Mouse (Mus musculus): ENCODE data around the gene Derl2. TPM values are rescaled to one million over a fixed set of nuclear protein-coding genes. Genes with fewer than 3 reads are reported as not detected.

Gene Derl2
- 10 to 100 TPM in 3 of 4 experiments, 1 to 10 TPM in 1; 9.8 to 15.4 (median 13.4) TPM for total RNA-seq (2022)

DNA sequence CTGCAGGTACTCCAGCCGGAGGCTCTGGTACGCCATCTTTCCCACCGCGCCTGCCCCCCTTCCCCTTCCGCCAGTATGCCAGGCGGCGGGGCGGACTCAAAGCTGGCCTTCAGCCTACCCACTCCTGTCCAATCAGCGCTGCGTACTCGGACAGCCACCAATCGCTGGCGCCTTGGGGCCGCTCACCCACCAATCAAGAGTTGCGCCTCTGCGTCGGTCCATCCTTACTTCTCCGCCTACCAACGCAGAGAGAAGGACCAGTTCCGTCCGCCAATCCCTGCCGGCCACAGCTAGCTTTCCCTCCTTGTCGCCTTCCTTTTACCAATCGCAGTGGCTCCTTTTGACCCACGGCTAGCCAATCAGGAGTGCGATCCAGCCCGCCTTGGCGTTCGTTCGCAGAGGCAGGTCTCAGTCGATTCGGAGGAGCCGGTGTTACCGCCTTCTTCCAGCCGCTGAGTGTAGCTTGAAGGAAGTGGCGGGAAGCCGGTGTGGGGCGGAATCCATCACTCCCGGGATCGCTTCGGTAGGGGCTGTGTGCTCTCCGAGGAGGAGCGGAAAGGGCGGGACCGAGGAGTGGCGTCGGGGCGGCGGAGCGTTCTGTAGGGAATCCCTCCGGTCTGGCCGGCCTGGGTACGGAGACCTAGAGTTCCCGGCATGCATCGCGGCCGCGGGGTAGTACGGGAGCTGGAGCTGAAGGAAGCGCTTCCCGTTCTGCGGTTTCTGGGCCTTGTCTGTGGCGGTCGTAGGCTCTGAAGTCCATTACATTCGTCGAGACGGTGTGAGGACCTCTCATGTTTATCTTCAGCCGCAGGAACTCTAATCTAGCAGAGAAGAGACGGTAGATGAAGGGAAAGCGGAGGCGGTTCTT lies at the start of gene Derl2, which contains the start of gene Mis12:
Derl2 (minus strand) TSS at position 641 of the 868 bp plus-strand sequence.
Mis12 (plus strand) TSS at position 411 of the 868 bp plus-strand sequence.
- DNase-seq (ENCODE audit: low spot score in 2 of 2), result peak; percentile 98

DNA sequence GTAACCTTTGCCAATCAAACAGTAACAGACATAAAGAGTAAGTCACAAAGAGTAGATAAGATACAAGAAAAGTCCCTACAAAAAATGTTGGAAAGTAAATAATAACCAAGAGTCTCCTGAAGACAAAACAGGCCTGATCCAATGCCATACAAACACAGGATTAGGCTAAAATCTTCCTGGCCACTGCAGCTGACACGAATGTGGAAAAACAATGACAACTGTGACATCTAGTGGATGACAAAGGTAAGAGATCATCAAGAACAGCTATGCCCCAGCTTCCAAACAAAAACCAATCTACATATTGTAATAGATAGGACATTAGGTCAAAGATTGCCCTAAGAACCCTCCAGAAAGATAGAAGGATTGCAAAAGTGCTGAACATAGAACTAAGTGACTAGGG lies 32.9 kb upstream of the Derl2 start:
- no peak for DNase-seq (ENCODE audit: low spot score in 2 of 2)

GRCm38 (mm10) chr11:71039526-71040298 lies 20.1 kb upstream of the Derl2 start:
- DNase-seq (ENCODE audit: low spot score in 2 of 2), result no peak

- DNase-seq (ENCODE audit: low spot score in 2 of 2), result no peak
Measured at GRCm38 (mm10) chr11:71033163-71033761, 13.6 kb upstream of the Derl2 start, which contains the start of gene 6330403K07Rik. 6330403K07Rik (minus strand) TSS chr11:71033513.

GRCm38 (mm10) chr11:71032491-71033162 lies 13.0 kb upstream of the Derl2 start:
- no peak for DNase-seq (ENCODE audit: low spot score in 2 of 2)

DNA sequence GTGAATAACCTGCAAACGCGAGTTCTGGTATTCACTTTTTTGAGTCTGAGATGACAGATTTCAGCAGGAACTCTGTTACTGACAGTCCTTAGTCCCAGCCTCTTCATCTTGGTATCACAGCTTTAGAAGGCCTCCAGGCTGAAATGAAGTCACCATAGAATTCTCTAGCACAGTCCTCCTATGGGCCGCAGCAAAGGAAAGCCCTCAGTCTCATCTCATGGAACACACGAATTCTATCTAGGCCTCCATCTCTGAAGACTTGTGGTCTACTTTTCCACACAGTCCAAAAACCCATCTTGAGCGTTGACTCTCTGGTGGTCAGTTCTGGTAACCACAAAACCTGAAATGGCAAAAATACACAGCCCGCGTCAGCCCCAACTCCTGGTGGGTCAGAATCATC lies 12.4 kb upstream of the Derl2 start:
- DNase-seq (ENCODE audit: low spot score in 2 of 2), result no peak

DNA sequence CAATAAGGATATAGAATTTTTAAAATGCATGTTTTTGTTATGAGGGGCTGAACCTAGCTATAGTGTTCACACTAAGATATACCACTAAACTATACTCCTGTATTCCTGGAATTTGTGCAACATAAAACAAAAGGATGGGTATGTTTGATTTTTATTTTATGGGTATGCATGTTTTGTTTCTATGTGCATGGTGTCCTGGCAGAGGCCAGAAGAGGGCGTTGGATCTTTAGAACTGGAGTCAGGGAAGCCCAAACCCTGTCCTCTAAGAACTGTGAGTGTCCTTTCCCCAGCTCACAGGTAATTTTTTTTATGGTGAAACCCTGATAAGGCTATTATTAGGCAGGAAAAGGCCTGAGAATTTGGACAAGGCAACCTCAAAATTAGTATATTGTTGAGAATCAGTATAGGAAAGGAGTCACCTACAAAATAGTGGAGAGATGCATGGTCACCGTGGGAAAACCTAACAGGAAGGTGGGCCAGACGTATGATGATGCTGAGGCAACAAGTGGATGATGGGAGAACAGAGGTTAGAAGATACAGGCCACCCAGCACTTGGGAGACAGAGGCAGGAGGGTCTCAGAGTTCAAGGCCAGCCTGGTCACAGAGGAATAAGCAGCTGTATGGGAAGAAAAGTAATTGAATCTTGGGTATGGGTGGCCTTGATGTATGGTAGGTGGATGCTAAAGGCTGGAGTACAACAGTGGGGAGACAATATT lies 9.9 kb upstream of the Derl2 start:
- DNase-seq (ENCODE audit: low spot score in 2 of 2), result no peak

DNA sequence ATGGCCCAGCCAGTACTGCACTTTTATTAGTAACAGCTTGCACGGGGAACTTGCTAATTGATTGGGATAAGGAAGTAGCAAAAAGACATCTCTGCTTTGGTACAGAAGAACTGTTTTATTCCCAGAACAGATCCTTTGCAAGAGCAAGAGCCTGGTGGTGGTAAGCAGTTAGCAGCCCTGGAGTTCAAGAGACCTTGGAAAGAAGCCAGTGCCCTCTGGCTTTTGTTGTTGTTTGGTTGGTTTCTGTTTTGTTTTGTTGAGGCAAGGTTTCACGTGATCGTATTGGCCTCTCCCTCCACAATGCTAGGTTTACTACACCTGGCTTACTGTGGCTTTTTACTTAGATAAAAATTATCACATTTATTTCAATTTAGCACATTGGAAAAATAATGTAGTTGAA lies 8.6 kb upstream of the Derl2 start:
- no peak for DNase-seq (ENCODE audit: low spot score in 2 of 2)

- no peak for DNase-seq (ENCODE audit: low spot score in 2 of 2)
Measured at GRCm38 (mm10) chr11:71018416-71019200, 1.0 kb downstream of the Derl2 start.

DNA sequence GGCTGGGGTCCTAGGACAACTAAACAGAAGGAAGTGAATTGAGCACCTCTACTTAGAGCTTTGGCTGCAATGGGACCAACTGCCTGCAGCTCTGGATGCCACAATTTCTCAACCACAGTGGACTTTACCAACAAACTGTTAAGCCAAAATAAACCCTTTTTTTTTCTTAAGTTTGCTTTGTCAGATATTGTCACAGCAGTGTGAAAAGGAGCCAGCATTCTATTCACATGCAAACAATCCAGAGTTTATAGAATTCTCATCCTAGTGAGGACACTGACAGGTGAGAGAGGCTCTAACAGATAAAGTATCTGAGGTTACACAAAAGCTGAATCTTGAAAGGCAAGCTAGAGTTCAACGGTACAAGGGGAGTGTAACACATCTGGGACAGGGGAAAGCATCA lies 2.6 kb downstream of the Derl2 start:
- no peak for DNase-seq (ENCODE audit: low spot score in 2 of 2)

- no peak for DNase-seq (ENCODE audit: low spot score in 2 of 2)
Measured at GRCm38 (mm10) chr11:71012743-71013142, 6.9 kb downstream of the Derl2 start.

GRCm38 (mm10) chr11:71008321-71008720 lies 11.3 kb downstream of the Derl2 start:
- no peak for DNase-seq (ENCODE audit: low spot score in 2 of 2)

- DNase-seq (ENCODE audit: low spot score in 2 of 2), result no peak
Measured at GRCm38 (mm10) chr11:71007831-71008230, 11.8 kb downstream of the Derl2 start.

DNA sequence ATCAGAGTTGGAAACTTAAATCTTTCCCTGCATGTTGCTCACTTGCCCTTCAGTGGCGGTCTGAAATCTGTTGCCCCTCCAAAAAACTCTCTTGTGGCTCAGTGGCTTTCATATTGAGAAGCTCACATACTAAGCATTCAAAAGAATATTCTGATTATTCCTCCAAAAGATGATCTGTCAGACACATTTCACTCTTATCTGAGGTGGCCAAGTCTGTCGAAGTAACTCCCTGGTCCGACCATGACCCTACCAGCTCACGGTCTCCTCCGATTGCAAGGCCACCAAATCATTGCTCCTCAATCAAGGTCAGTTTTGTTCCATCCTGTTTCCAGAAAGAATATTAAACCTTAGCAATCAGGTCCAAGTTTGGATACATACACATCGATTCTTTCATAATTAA lies 12.6 kb downstream of the Derl2 start:
- DNase-seq (ENCODE audit: low spot score in 2 of 2), result no peak

DNA sequence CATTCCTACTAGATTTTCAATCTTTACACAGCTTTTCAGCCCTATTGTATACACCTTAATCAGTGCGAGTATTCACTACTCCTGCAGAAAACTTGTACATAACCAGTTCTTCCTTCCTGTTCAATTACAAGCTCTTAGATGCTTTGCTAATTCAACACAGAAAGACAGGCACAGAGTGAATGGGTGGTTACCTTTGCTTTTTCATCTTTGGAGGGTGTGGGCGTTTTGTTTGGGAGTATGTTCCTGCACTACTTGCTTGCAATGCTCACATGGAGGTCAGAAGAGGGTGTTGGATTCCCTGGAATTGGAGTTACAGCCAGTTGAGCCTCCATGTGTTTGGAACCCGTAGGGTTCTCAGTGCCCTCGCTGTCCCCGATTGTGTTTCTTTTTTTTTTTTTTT lies 14.6 kb downstream of the Derl2 start:
- DNase-seq (ENCODE audit: low spot score in 2 of 2), result no peak

- DNase-seq (ENCODE audit: low spot score in 2 of 2), result peak; percentile 91 to 93
Measured at GRCm38 (mm10) chr11:71004316-71004773, 15.3 kb downstream of the Derl2 start, which contains the start of gene Dhx33. Dhx33 (minus strand) TSS chr11:71004437.

- DNase-seq (ENCODE audit: low spot score in 2 of 2), result peak in 1 of 2 experiments; percentile 7
Measured at GRCm38 (mm10) chr11:71003611-71004315, 15.9 kb downstream of the Derl2 start.

DNA sequence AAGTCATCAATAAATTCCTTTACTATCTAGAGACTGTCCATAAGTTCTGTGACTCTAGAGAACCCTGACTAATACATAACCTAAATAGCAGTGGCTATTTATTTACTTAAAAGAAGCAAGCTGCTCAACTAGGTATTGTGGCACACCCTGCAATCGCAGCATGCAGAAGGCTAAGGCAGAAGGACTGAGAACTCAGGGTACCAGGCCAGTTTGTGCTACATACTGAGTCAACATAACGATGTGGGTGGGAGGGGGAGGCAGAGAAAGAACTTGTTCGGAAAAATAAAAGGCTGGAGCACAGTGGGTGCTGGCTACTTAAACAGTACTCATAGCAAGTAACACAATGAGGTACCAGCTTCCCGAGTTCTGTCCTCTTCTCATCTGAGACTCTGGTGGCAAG lies 18.5 kb downstream of the Derl2 start:
- DNase-seq (ENCODE audit: low spot score in 2 of 2), result no peak

Data from gastrocnemius, adult 8-10 months (tissue).